Mouse (Mus musculus) small intestine, adult 2 months (tissue): ENCODE measurements around the gene Cxcl9. TPM values are rescaled to one million over a fixed set of nuclear protein-coding genes. Genes with fewer than 3 reads are reported as not detected.
"Not testable (repeated sequence)": the region's sequence is repeated elsewhere in the genome, so short reads cannot be mapped to it uniquely, and the experiment has no call there.

Source experiments
- H3K27ac ChIP-seq: fragments of 200-500 bp; 2 replicates; pipeline ENCODE4 v1.5.1; 2012; ENCODE audit warnings: low read depth, low read length, control low read depth, inconsistent platforms; ENCODE audit not compliant: insufficient read depth
- H3K27me3 ChIP-seq: fragments of 200-500 bp; 2 replicates; pipeline ENCODE4 v1.6.1; 2012; ENCODE audit warnings: mild to moderate bottlenecking, moderate library complexity, low read length, inconsistent platforms; ENCODE audit not compliant: control insufficient read depth, insufficient read depth
- H3K36me3 ChIP-seq: fragments of 200-500 bp; 2 replicates; pipeline ENCODE4 v1.6.1; 2012; ENCODE audit warnings: mild to moderate bottlenecking, low read length, control low read depth, inconsistent platforms; ENCODE audit not compliant: control insufficient read depth, insufficient read depth
- H3K4me1 ChIP-seq: fragments of 200-500 bp; 2 replicates; pipeline ENCODE4 v1.6.1; 2012; ENCODE audit warnings: low read length, inconsistent platforms, mixed read lengths; ENCODE audit not compliant: control insufficient read depth, insufficient read depth, insufficient read length
- H3K4me3 ChIP-seq: fragments of 200-500 bp; 2 replicates; pipeline ENCODE4 v1.5.1; 2012; ENCODE audit warnings: low read depth, mild to moderate bottlenecking, control low read depth, inconsistent platforms, low read length, moderate library complexity
- CTCF ChIP-seq: fragments of 200-500 bp; IDR thresholded peaks from 2 replicates; pipeline ENCODE4 v1.5.1; 2012; ENCODE audit warnings: low read depth, mild to moderate bottlenecking, control low read depth, inconsistent platforms, low read length, moderate library complexity, mixed read lengths; ENCODE audit not compliant: insufficient replicate concordance, insufficient read length; ENCODE audit errors: extremely low read depth
- POLR2A ChIP-seq: fragments of 200-500 bp; IDR thresholded peaks from 2 replicates; pipeline ENCODE4 v1.6.1; 2012; ENCODE audit warnings: low read depth, mild to moderate bottlenecking, control low read depth, inconsistent platforms, low read length, moderate library complexity
- WGBS: fragments of 180-500 bp; shearing (Covaris S2); methylation state at CpG from one replicate; pipeline ENCODE4 v1.1.7; 2018; 5-methylcytosine and 5-hydroxymethylcytosine counted together
- polyA plus RNA-seq: library from polyadenylated mRNA; depleted of rRNA; stranded (reverse); fragments of >200 nt; gene quantifications from 2 replicates; pipeline ENCODE4 v1.2.3, GENCODE M21; 2012

Cxcl9 gene
- polyA plus RNA-seq, 1 experiment: 7.9 TPM

GRCm38 (mm10) chr5:92358767-92359455, 31.0 kb upstream of the Cxcl9 start:
- peaks cover 2% of the 10 kb centered on the region for H3K4me1 ChIP-seq
- H3K4me3 ChIP-seq: no peak overlapping the region
- WGBS: 53% methylated on average over 11 of the region's 11 CpGs
- no peak overlapping the region for H3K27ac ChIP-seq
- peaks cover 3% of the 10 kb centered on the region; the same call in 1 of the 2 replicates for H3K36me3 ChIP-seq
- TF ChIP-seq POLR2A: no peak
- TF ChIP-seq CTCF: no peak
- H3K27me3 ChIP-seq: no peaks in the 10 kb centered on the region

- peaks cover 3% of the 10 kb centered on the region; the same call in 1 of the 2 replicates for H3K36me3 ChIP-seq
- WGBS: 14% methylated on average over 12 of the region's 12 CpGs
- peaks cover 6% of the 10 kb centered on the region for H3K4me1 ChIP-seq
- H3K27ac ChIP-seq: no peak overlapping the region
- H3K4me3 ChIP-seq: no peak overlapping the region
- TF ChIP-seq POLR2A (no peak), CTCF (no peak)
- no peaks in the 10 kb centered on the region for H3K27me3 ChIP-seq
These were observed 30.2 kb upstream of the Cxcl9 start for GRCm38 (mm10) chr5:92358033-92358432.

DNA sequence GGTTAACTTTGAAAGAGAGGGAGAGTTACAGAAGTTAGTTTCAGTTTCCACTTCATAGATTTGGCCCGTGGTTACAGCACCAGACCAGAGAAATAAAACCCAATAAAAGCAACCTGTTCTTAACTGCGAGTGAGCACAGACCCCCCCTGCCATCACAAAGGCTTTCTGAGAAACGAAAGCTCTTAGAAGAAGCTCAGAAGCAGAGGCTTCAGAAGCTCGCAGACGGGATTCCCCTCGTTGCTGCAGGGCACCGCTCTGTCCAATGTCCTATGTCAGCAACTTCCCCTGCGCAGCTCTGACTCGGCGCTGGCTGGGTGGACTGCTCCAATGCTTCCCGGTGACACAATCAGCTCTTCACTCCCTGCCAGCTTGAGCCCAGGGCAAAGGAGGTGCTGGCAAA, 25.6 kb upstream of the Cxcl9 start:
- no peaks in the 10 kb centered on the region for H3K27me3 ChIP-seq
- H3K4me1 ChIP-seq: peaks cover 14% of the 10 kb centered on the region
- WGBS: 1% methylated on average over 11 of the region's 11 CpGs
- peak overlapping the region; percentile 62 for H3K4me3 ChIP-seq
- TF ChIP-seq CTCF (no peak), POLR2A (no peak; the same call in 1 of the 2 replicates)
- no peaks in the 10 kb centered on the region for H3K36me3 ChIP-seq
- H3K27ac ChIP-seq: peak overlapping the region; percentile 77

DNA sequence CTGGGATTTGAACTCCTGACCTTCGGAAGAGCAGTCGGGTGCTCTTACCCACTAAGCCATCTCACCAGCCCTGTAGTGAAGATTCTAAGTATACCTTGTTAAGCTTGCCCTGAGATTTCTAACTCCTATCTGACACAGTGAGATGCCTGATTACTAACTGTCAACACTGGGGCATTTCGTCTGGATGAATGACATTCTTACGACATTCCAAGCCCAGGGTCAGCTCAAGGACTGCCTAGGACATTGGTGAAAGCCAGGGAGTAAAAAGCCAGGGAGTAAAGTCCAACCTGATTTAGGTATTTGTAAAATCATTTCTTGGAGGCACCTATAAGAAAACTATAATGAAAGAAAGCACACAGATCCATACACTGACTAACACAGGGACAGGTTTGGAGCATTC, 24.8 kb upstream of the Cxcl9 start:
- not testable (repeated sequence) for H3K4me3 ChIP-seq, H3K27me3 ChIP-seq, H3K36me3 ChIP-seq
- 74% methylated on average over 4 of the region's 4 CpGs for WGBS
- peaks cover 20% of the 10 kb centered on the region for H3K4me1 ChIP-seq
- H3K27ac ChIP-seq: peak overlapping the region; percentile 38

- TF ChIP-seq POLR2A: no peak
- TF ChIP-seq CTCF: no peak
- Histone ChIP-seq H3K4me1 (peaks cover 21% of the 10 kb centered on the region), H3K27ac (peak overlapping the region; percentile 58; the same call in 1 of the 2 replicates), H3K4me3 (no peak overlapping the region), H3K36me3 (no peaks in the 10 kb centered on the region), H3K27me3 (no peaks in the 10 kb centered on the region)
- 63% methylated on average over 7 of the region's 7 CpGs for WGBS
These were observed 21.9 kb upstream of the Cxcl9 start for GRCm38 (mm10) chr5:92349731-92350130.

DNA sequence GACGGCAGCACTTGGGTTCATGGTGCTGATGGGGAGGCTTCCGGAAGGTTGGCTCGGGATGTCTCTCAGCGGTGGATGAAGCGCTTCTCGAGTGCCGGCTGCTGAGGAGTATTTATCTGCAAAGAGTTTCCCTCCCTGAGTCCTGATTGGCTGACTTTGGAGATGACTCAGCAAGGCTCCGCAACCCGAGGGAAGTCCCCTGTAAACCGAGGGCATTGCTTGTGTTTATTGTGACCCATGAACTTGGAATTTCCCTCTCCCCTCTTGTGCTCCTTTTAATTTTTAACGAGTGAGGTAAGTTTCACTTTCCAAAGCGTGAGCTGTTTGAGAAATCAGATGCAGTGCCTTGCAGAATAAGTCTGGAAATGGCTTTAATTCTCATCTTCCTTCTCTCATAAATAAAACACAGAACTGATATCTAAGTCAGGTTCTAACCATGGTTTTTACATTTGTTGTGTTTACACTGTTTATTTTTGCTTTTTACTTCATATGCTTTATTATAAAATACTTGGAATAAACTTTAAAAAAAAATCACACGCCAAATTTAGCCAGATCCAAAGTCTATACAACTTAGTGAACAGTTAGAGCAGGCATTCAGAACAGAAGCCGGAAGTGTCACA, 21.0 kb upstream of the Cxcl9 start, which contains the start of gene Cxcl10:
Gene Cxcl10, minus strand, starts transcription at position 96 of the 620 bp plus-strand sequence.
- WGBS: 3% methylated on average over 14 of the region's 14 CpGs
- H3K27ac ChIP-seq: peak within 1 kb of the TSS; percentile 58
- H3K36me3 ChIP-seq: no peaks in the 10 kb centered on the region
- TF ChIP-seq CTCF: no peak
- peak; percentile 38; the same call in 1 of the 2 replicates for TF ChIP-seq POLR2A
- H3K27me3 ChIP-seq: no peaks in the 10 kb centered on the region
- peaks cover 19% of the 10 kb centered on the region for H3K4me1 ChIP-seq
- peak within 1 kb of the TSS; percentile 38 for H3K4me3 ChIP-seq

DNA sequence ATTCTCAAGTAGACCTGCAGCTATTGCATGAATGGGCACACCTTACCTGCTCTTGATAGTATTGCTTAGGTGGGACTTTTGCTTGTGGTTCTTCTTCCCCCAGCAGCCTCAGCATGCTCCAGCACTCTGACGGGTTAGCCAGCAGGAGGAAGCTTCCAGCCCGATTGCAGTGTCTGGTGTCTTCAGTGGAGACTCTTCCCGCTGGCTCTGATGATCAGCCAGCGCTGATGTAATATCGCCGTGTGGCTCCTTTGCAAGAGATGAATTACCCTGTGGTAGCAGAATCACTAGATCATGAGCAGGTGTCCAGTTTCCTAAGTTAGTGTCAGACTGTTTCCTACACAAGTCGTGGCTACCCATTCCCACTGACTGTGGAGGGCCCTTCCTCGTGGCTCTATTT, 17.1 kb upstream of the Cxcl9 start:
- Histone ChIP-seq H3K4me3 (no peak overlapping the region), H3K4me1 (peaks cover 13% of the 10 kb centered on the region; the same call in 1 of the 2 replicates), H3K36me3 (no peaks in the 10 kb centered on the region), H3K27me3 (no peaks in the 10 kb centered on the region), H3K27ac (no peak overlapping the region)
- no peak for TF ChIP-seq POLR2A
- WGBS: 86% methylated on average over 8 of the region's 8 CpGs

- H3K36me3 ChIP-seq: no peaks in the 10 kb centered on the region
- WGBS: 27% methylated on average over 4 of the region's 4 CpGs
These were observed 12.7 kb upstream of the Cxcl9 start for GRCm38 (mm10) chr5:92340606-92341005.

More at GRCm38 (mm10) chr5:92340606-92341005, 12.7 kb upstream of the Cxcl9 start:
- no peak for TF ChIP-seq CTCF
- no peak for TF ChIP-seq POLR2A
- H3K27ac ChIP-seq: no peak overlapping the region
- H3K4me3 ChIP-seq: no peak overlapping the region
- no peaks in the 10 kb centered on the region for H3K4me1 ChIP-seq
- H3K27me3 ChIP-seq: no peaks in the 10 kb centered on the region
